Comparison of ENCODE assay signal across 19 mouse cellular contexts in the genomic region with DNA sequence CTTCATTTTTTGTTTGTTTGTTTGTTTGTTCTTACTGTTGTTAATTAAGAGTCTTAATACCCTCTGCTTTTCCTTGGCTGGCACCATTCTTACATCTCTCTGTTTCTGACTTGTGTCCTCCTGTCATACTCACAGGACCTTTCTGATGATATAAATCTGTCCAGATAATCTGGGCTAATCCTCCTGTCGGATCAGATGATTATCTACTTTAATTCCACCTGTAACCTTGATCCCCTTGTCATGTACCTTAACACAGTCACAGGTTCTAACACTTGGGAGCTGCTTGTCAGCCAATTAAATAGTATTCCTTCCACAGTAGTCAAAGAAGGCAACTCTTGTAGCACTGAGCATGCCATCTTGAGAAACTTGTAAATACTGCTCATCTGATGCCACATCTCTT.
A peak's percentile ranks its signal among the peaks of the same experiment; 100 is the strongest.
DNase-seq lines count a peak whose midpoint lies in the region; ATAC-seq and TF ChIP-seq lines count a peak whose summit lies in the region.
"Had no signal": no experiment of that assay in that cellular context is flagged by ENCODE, and none has a peak within 500 bp of the region (broad histone marks: within the 10 kb centered on the region; RNA-seq: fewer than 3 reads in every experiment).

No protein-coding gene starts in this region.

- DNase-seq in liver: no peak
- DNase-seq in fat pad, adult 2 months (ENCODE audit: extremely low read depth, low read depth, low spot score): peak; percentile 1
- peak; percentile 14 for DNase-seq in retina, postnatal 7 days (ENCODE audit: low read depth, low spot score)
- DNase-seq in left cerebral cortex, adult 2 months (ENCODE audit: extremely low spot score in 1 of 2, low spot score in 2 of 2): no peak
- DNase-seq in cerebellum, postnatal 4 days (ENCODE audit: low spot score in 2 of 2): no peak
- DNase-seq: adrenal gland, postnatal 10 days; cerebellum, adult 11 months; cerebellum, adult 9-10 months; cerebellum, postnatal 25 days; gastrocnemius, postnatal 36 days; heart, adult 18-20 months; heart, postnatal 14 days had no signal

- H3K4me2 ChIP-seq in liver, embryonic 12.5 days: peak overlapping the region; percentile 27; the same call in 1 of the 2 replicates
- peak overlapping the region; percentile 5; the same call in 1 of the 2 replicates for H3K4me2 ChIP-seq in liver, embryonic 15.5 days
- H3K4me2 ChIP-seq: embryonic facial prominence, embryonic 13.5 days; forebrain, embryonic 15.5 days; hindbrain, embryonic 14.5 days had no signal

- peak overlapping the region; percentile 50 for H3K9ac ChIP-seq in liver, embryonic 12.5 days
- no peak overlapping the region for H3K9ac ChIP-seq in liver, embryonic 15.5 days
- H3K9ac ChIP-seq: embryonic facial prominence, embryonic 13.5 days; forebrain, embryonic 15.5 days; hindbrain, embryonic 14.5 days had no signal

- no peaks in the 10 kb centered on the region for H3K27me3 ChIP-seq in liver, embryonic 12.5 days (replicated peaks)
- H3K27me3 ChIP-seq in liver, embryonic 15.5 days: no peaks in the 10 kb centered on the region
- H3K27me3 ChIP-seq: embryonic facial prominence, embryonic 13.5 days; forebrain, embryonic 15.5 days had no signal

- no peak overlapping the region for H3K4me3 ChIP-seq in liver, embryonic 12.5 days
- no peak overlapping the region for H3K4me3 ChIP-seq in liver, embryonic 15.5 days (replicated peaks)
- H3K4me3 ChIP-seq in left cerebral cortex, adult 2 months: no peak overlapping the region
- H3K4me3 ChIP-seq: embryonic facial prominence, embryonic 13.5 days; forebrain, embryonic 15.5 days; heart, embryonic 10.5 days; hindbrain, embryonic 10.5 days had no signal

- intact Hi-C loops in left cerebral cortex, adult 2 months (cut with DNase I): no loop called here

- peaks cover 90% of the 10 kb centered on the region for H3K4me1 ChIP-seq in liver, embryonic 12.5 days
- H3K4me1 ChIP-seq in liver, embryonic 15.5 days (replicated peaks): peaks cover 80% of the 10 kb centered on the region
- H3K4me1 ChIP-seq: forebrain, embryonic 15.5 days; heart, embryonic 10.5 days had no signal

- no peaks in the 10 kb centered on the region for H3K9me3 ChIP-seq in liver, embryonic 12.5 days (replicated peaks)
- no peaks in the 10 kb centered on the region for H3K9me3 ChIP-seq in liver, embryonic 15.5 days (replicated peaks)
- H3K9me3 ChIP-seq: embryonic facial prominence, embryonic 13.5 days; forebrain, embryonic 15.5 days; heart, embryonic 10.5 days; hindbrain, embryonic 10.5 days had no signal

- peak overlapping the region; percentile 84 for H3K27ac ChIP-seq in liver, embryonic 12.5 days
- peak overlapping the region; percentile 67 for H3K27ac ChIP-seq in liver, embryonic 15.5 days (replicated peaks)
- no peak overlapping the region for H3K27ac ChIP-seq in left cerebral cortex, adult 2 months
- H3K27ac ChIP-seq: embryonic facial prominence, embryonic 13.5 days; forebrain, embryonic 15.5 days; heart, embryonic 10.5 days; hindbrain, embryonic 10.5 days; hindbrain, embryonic 14.5 days had no signal

- ATAC-seq in liver, embryonic 12.5 days: no peak
- ATAC-seq in liver, embryonic 15.5 days (ENCODE audit: insufficient read depth): no peak
- ATAC-seq: forebrain, embryonic 15.5 days had no signal

- H3K36me3 ChIP-seq in liver, embryonic 12.5 days: no peaks in the 10 kb centered on the region
- H3K36me3 ChIP-seq in liver, embryonic 15.5 days (replicated peaks): no peaks in the 10 kb centered on the region
- H3K36me3 ChIP-seq: embryonic facial prominence, embryonic 13.5 days; forebrain, embryonic 15.5 days had no signal

- 73% methylated on average over 1 of the region's 1 CpGs for WGBS in liver, embryonic 12.5 days (ENCODE audit: insufficient replicate concordance)
- 67% methylated on average over 1 of the region's 1 CpGs for WGBS in liver, embryonic 15.5 days (ENCODE audit: insufficient replicate concordance)

- TF ChIP-seq CTCF in left cerebral cortex, adult 2 months (IDR thresholded peaks at IDR 0.05): no peak

Comparison
In these comparisons a context has a peak if more than half of its experiments do, and no peak if none do; other contexts are left out.
1. DNase-seq: peak in fat pad, adult 2 months (single experiment) and retina, postnatal 7 days (single experiment); none in liver (single experiment), left cerebral cortex, adult 2 months (0 of 2) and cerebellum, postnatal 4 days (0 of 2).